Mouse (Mus musculus): ENCODE results near the gene Dynlt1b.
"Not testable (repeated sequence)": the region's sequence is repeated elsewhere in the genome, so short reads cannot be mapped to it uniquely, and the experiment has no call there.

GRCm38 (mm10) chr17:6448293-6448692 lies 18.4 kb downstream of the Dynlt1b start:
- not testable (repeated sequence) for TF ChIP-seq GATA1 (IDR thresholded peaks at IDR 0.05; ENCODE audit: borderline replicate concordance, low read length); FLI1 (IDR thresholded peaks at IDR 0.05; ENCODE audit: low read length)

Measured in megakaryocyte, embryonic 14.5 days (primary cell).